Mouse (Mus musculus) lung, postnatal 14 days (tissue): ENCODE measurements at regions not wholly inside any gene's neighbourhood (a gene's known extent, or its start where the extent isn't known, plus 50 kb on each side); places are given as distances from the start of the nearest gene placed in this dataset.
"Not testable (repeated sequence)": the region's sequence is repeated elsewhere in the genome, so short reads cannot be mapped to it uniquely, and the experiment has no call there.

Experiments used
- DNase-seq: peaks from one replicate; pipeline ENCODE4 v3.0.0; 2021

GRCm38 (mm10) chr4:23823516-23823915 lies 672.7 kb upstream of the Mms22l start:
- no peak for DNase-seq

- DNase-seq = no peak
Observed at GRCm38 (mm10) chr4:23826885-23827284, 669.4 kb upstream of the Mms22l start.

- no peak for DNase-seq
Observed at GRCm38 (mm10) chr4:23832385-23833164, 663.7 kb upstream of the Mms22l start.

DNA sequence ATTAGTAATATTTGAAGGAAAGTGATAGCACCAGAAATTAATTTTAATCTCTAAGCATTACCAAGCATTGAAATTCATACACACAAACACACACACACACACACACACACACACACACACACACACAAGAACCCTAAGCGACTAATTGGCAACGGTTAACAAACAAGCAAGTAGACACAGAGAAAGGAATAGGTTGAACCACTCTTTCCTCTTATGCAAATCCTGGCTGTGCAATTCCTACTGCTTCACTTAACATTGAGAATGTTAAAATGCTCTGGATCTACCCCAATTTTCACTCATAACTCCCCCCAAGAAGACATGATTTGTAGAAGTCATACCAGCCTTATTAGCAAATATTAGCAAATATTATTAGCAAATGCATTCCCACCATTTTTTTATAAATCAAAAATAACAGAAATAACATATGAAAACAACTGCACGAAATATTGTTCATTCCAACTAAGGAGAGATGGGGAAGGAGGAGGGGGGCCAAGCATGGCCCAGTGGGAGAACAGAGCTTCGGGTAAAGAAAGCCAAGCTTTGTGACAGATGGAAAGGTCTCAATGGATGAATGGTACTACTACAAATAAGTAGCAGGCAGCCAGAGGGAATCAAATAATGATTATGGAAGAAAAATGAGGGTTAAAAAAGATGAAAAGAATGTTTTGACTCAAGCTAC lies 652.5 kb upstream of the Mms22l start:
- no peak for DNase-seq

GRCm38 (mm10) chr4:23844288-23844971 lies 651.8 kb upstream of the Mms22l start:
- DNase-seq = no peak

DNA sequence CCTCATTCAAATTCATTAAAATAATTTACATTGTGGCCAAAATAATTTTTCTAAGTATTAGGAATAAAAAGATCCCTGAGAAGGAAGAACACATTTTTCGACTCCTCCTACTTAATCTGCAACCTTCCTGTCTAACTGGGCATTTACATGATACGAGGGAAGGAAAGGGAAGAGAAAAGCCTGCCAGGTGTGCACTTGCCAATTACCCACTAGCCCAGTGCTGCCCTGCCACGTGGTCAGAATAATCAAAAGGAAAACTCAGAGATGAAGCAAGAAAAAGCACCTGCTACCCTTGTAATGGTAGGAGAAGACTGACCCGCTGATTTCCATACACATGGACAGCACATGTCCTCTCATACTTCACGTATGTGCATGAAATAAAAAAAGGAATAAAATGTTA lies 651.0 kb upstream of the Mms22l start:
- DNase-seq = no peak

- DNase-seq = no peak
Observed at GRCm38 (mm10) chr4:23850640-23851039, 645.6 kb upstream of the Mms22l start.

GRCm38 (mm10) chr4:23862437-23862836 lies 633.8 kb upstream of the Mms22l start:
- no peak for DNase-seq

DNA sequence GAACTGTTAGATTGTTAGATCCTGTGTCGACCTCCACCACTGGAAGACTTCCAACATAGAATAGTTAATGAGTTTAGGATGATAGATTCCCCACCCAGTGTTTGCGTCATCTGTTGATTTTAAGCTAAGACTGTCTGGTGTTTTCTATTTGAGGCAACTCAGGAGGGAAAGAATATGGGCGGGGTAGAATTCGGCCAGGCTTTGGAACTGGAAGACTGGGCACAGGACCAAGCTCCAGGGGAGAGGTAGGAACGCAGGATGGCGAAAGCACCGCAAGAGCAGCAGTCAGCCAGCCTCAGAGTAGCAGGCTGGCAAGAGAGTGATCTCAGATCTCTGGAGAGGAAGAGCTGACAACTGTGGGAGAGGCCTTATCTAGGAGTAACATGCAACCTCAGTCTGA lies 616.2 kb upstream of the Mms22l start:
- DNase-seq = no peak

DNA sequence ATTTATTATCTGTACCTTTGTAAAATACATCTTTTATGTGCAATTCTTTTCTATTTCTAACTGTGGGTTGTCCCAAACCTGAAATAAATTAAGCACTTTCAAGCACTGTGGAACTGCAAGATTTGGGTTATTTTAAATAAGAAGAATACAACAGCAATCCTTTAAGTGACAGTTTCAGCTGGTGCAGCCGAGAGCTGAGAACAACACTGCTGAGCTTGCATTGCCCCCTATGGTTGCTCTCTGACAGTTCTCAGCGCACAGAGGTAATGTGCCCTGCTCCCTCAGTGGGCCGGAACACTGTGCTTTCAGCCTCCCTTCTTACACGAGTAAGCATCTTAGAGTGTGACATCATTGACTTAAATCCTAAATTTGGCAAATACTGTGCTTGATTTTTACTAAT lies 582.9 kb upstream of the Mms22l start:
- DNase-seq = no peak

- DNase-seq = no peak
Observed at GRCm38 (mm10) chr4:23913822-23914221, 582.4 kb upstream of the Mms22l start.

- no peak for DNase-seq
Observed at GRCm38 (mm10) chr4:23914423-23914822, 581.8 kb upstream of the Mms22l start.

DNA sequence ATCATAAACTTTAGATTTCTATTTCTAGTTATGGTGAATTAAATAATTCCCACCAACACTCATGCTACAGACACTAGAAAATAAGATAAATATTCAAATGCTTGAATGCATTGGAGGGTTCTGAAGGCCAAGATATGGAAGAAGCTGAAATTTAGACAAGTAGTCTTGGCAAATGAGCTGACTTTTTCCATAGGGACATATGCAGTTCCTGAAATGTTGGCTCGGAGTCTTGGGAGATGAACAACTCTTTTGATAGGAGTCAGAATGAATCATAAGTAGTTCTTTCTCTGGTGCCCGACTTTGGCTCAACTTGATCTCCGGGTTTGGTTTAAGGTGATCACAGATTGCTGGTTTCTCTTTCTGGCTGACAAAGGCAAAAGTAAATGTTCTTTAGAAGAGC lies 574.7 kb upstream of the Mms22l start:
- DNase-seq = no peak

DNA sequence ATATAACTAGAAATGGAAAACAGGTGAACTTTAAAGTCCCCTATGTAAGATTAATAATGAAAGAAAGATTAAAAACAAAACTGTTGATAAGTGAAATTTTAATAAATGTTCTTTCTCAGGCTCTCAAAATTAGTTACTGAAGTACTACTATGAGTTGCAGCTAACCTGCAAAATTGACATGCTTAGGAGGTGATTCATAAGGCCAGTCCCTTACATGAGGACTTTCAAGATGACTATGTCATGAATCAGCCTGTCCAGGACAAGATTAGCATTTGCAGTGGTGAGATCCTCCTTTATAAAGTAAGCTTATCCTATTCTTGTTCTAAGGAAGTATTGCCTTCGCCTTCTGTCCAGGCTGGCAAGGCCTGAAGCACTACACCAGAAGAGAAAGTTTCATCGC lies 542.1 kb upstream of the Mms22l start:
- no peak for DNase-seq

DNA sequence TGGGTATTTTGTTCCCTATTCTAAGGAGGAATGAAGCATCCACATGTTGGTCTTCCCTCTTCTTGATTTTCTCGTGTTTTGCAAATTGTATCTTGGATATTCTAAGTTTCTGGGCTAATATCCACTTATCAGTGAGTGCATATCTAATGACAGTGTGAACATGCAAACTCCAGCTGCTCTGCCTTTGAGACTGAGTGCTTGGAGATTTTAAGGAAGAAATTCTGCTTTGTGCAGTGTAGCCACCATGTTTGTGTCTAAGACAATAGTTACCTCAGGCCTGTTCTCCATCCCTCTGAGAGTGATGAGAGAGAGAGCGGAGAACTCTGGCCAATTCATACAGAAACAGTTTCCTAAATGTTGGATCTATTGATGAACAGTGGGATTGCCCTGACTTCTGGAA lies 514.1 kb upstream of the Mms22l start:
- not testable (repeated sequence) for DNase-seq

- no peak for DNase-seq
Observed at GRCm38 (mm10) chr4:23982790-23983451, 513.3 kb upstream of the Mms22l start.

- DNase-seq = no peak
Observed at GRCm38 (mm10) chr4:23983452-23983805, 512.8 kb upstream of the Mms22l start.

GRCm38 (mm10) chr4:23984005-23984404 lies 512.2 kb upstream of the Mms22l start:
- DNase-seq = no peak

DNA sequence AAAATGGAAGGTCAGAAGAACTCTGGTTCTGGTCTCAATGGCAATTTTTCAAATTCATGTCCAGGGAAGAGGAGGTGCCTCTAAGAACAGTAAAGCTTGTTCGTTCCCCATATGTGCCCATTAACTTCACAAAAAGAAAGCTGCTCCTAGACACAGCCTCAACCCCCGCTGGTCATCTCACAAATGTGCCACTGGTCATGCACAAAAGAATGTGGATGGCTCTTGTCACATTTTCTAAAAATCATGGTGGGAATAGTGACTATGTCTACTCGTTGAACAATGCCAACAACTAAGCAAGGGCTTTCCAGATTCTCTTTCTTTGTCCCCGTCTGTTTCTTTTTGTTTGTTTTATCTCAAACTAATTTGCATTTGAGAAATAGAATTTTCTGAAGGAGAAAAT lies 510.3 kb upstream of the Mms22l start:
- no peak for DNase-seq

DNA sequence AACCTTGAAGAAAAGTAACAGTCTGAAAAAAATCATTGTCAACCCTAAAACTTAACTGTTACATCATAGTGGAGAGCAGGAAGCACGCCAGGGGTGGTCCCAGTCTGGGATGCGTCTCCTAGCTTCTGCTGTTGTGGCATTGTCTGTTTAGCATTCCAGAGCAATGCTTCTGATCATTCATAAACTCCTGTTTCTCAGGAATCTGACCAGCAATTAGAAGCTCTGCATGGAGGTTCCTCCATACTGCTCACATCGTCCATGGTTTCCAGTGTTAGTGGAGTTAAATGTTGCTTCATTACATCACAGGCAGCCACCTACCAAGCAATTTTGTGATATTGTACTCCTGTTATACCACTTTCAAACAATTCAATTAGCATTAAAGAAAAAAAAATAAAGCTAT lies 502.4 kb upstream of the Mms22l start:
- DNase-seq = no peak

GRCm38 (mm10) chr4:23994261-23994965 lies 501.8 kb upstream of the Mms22l start:
- no peak for DNase-seq

- no peak for DNase-seq
Observed at GRCm38 (mm10) chr4:24006257-24006955, 489.8 kb upstream of the Mms22l start.
